ENCODE assay signal across 7 mouse cellular contexts in genomic region chr8:34731096-34731999, GRCm38 (mm10).
DNase-seq lines count a peak whose midpoint lies in the region; ATAC-seq lines count a peak whose summit lies in the region.

No protein-coding gene starts in this region.

- peak; percentile 4 for DNase-seq in right cerebral cortex, adult 18-20 months
- no peak for DNase-seq in right cerebral cortex, postnatal 25 days
- DNase-seq in embryo, embryonic 11 days, result peak; percentile 49
- no peak for DNase-seq in lung, postnatal 4 days
- no peak for DNase-seq in adipocyte (ENCODE audit: low spot score)
- no peak for DNase-seq in liver, embryonic 11.5 days (ENCODE audit: low spot score)

- no peaks in the 10 kb centered on the region for H3K27me3 ChIP-seq in limb, embryonic 13.5 days
- H3K27me3 ChIP-seq in liver, embryonic 11.5 days (replicated peaks; ENCODE audit: control insufficient read depth, insufficient read depth, low read length), result peaks cover 13% of the 10 kb centered on the region

- peak overlapping the region; percentile 46 for H3K4me2 ChIP-seq in limb, embryonic 13.5 days (replicated peaks)
- no peak overlapping the region for H3K4me2 ChIP-seq in liver, embryonic 11.5 days

- H3K9ac ChIP-seq in limb, embryonic 13.5 days, result no peak overlapping the region
- H3K9ac ChIP-seq in liver, embryonic 11.5 days (ENCODE audit: low read depth, low read length), result no peak overlapping the region

- H3K4me3 ChIP-seq in limb, embryonic 13.5 days, result no peak overlapping the region
- H3K4me3 ChIP-seq in liver, embryonic 11.5 days (ENCODE audit: low read depth, low read length), result no peak overlapping the region

- H3K27ac ChIP-seq in limb, embryonic 13.5 days, result no peak overlapping the region
- no peak overlapping the region for H3K27ac ChIP-seq in liver, embryonic 11.5 days (ENCODE audit: low read depth, low read length)

- no peaks in the 10 kb centered on the region for H3K36me3 ChIP-seq in limb, embryonic 13.5 days
- H3K36me3 ChIP-seq in liver, embryonic 11.5 days (ENCODE audit: control insufficient read depth, insufficient read depth, low read length), result no peaks in the 10 kb centered on the region

- H3K9me3 ChIP-seq in limb, embryonic 13.5 days, result no peaks in the 10 kb centered on the region
- H3K9me3 ChIP-seq in liver, embryonic 11.5 days (ENCODE audit: control insufficient read depth, low read length), result no peaks in the 10 kb centered on the region

- H3K4me1 ChIP-seq in limb, embryonic 13.5 days, result no peaks in the 10 kb centered on the region
- no peaks in the 10 kb centered on the region for H3K4me1 ChIP-seq in liver, embryonic 11.5 days (replicated peaks; ENCODE audit: control insufficient read depth, insufficient read depth, low read length)

- 32% methylated on average over 12 of the region's 12 CpGs for WGBS in limb, embryonic 13.5 days
- 25% methylated on average over 12 of the region's 12 CpGs for WGBS in liver, embryonic 11.5 days

- no peak for ATAC-seq in limb, embryonic 13.5 days (ENCODE audit: low FRiP score, low read depth)
- no peak for ATAC-seq in liver, embryonic 11.5 days (replicated peaks; ENCODE audit: low FRiP score)

Comparison
In these comparisons a context has a peak if more than half of its experiments do, and no peak if none do; other contexts are left out.
1. DNase-seq: peak in right cerebral cortex, adult 18-20 months (single experiment) and embryo, embryonic 11 days (single experiment); none in right cerebral cortex, postnatal 25 days (single experiment), lung, postnatal 4 days (0 of 2), adipocyte (single experiment) and liver, embryonic 11.5 days (single experiment).